Mouse (Mus musculus) neural tube, embryonic 14.5 days (tissue): ENCODE measurements around the gene Nthl1. TPM values are rescaled to one million over a fixed set of nuclear protein-coding genes. Genes with fewer than 3 reads are reported as not detected.

Source experiments
- ATAC-seq: fragments of 200-750 bp; cut with Nextera tagmentation; 2 replicates; pipeline ENCODE4 v1.8.0; 2017; ENCODE audit warnings: low read depth, mild to moderate bottlenecking, moderate TSS enrichment, moderate library complexity
- H3K27ac ChIP-seq: fragments of 300-500 bp; sonication (generic); 2 replicates; pipeline ENCODE4 v1.5.1; 2014; ENCODE audit warnings: low read depth, mild to moderate bottlenecking, control low read depth, low read length, moderate library complexity, mixed read lengths
- H3K27me3 ChIP-seq: fragments of 300-500 bp; sonication (generic); 2 replicates; pipeline ENCODE4 v1.6.1; 2014; ENCODE audit warnings: low read length; ENCODE audit not compliant: control insufficient read depth, insufficient read depth
- H3K36me3 ChIP-seq: fragments of 300-500 bp; sonication (generic); 2 replicates; pipeline ENCODE4 v1.6.1; 2014; ENCODE audit warnings: low read length, mixed read lengths; ENCODE audit not compliant: control insufficient read depth, insufficient read depth
- H3K4me1 ChIP-seq: fragments of 300-500 bp; sonication (generic); 2 replicates; pipeline ENCODE4 v1.6.1; 2014; ENCODE audit warnings: low read length; ENCODE audit not compliant: control insufficient read depth, insufficient read depth
- H3K4me2 ChIP-seq: fragments of 300-500 bp; sonication (generic); 2 replicates; pipeline ENCODE4 v1.6.1; 2014; ENCODE audit warnings: mild to moderate bottlenecking, low read depth, low read length, control low read depth
- H3K4me3 ChIP-seq: fragments of 300-500 bp; sonication (generic); 2 replicates; pipeline ENCODE4 v1.5.1; 2014; ENCODE audit warnings: low read depth, low read length, control low read depth, mixed read lengths
- H3K9ac ChIP-seq: fragments of 300-500 bp; sonication (generic); replicated peaks from 2 replicates; pipeline ENCODE4 v1.6.1; 2014; ENCODE audit warnings: low read depth, mild to moderate bottlenecking, control low read depth, low read length, mixed read lengths
- H3K9me3 ChIP-seq: fragments of 300-500 bp; sonication (generic); 2 replicates; pipeline ENCODE4 v1.6.1; 2016; ENCODE audit warnings: low read length; ENCODE audit not compliant: control insufficient read depth
- WGBS: fragments of 180-500 bp; shearing (Covaris S2); extraction: QIAGEN DNeasy Blood & Tissue Kit; methylation state at CpG from one replicate; pipeline ENCODE4 v1.1.7; 2014; 5-methylcytosine and 5-hydroxymethylcytosine counted together
- polyA plus RNA-seq: library from polyadenylated mRNA; unstranded; fragments of >200 nt; fragmentation: Nextera tagmentation; extraction: Ambion mirVana; gene quantifications from 2 replicates; pipeline ENCODE4 v1.2.1, GENCODE M21; 2014

Gene Nthl1
- polyA plus RNA-seq = 6.8 and 7.3 TPM in 2 replicates

GRCm38 (mm10) chr17:24632167-24632812 lies at the start of gene Nthl1, which contains the start of gene Tsc2:
TSS of gene Nthl1 (plus strand) at chr17:24632680.
TSS of gene Tsc2 (minus strand) at chr17:24632630.
- 2% methylated on average over 51 of the region's 51 CpGs for WGBS
- peak within 1 kb of the TSS; percentile 65 for H3K4me3 ChIP-seq

DNA sequence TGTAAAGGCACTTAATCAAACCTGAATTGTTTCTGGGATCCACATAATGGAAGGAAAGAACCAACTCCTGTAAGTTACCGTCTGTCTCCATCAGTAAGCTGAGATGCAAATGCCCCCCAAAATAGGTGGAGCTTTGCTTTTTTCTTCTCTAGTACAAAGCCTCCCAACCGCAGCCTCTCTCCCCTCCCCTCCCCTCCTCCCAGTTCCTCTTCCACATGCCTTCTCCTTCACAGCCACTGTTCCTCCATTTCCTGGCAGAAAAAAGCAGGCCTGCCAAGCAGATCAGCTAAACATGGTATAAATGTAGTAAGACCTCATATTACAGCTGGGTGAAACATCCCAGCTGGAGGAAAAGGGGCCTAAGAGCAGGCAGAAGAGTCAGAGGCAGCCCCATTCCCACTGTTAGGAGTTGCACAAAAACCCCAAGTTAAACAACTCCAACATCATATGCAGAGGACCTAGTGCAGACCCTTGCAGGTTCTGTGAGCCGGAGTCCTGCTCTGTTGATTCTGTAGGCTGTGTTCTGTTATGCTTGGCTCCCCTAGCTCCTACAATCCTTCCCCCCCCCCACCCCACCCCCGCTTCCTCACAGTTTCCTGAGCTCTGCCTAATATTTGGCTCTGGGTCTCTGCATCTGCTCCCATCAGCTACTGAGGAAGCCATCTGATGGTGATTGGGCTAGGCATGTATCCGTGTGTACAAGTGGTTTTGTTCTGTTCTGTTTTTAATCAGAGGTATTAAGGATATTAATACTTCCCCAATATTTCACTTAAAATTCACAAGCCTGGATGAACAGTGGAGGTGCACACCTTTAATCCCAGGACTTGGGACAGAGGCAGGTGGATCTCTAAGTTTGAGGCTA lies 48.6 kb upstream of the Nthl1 start:
- H3K4me3 ChIP-seq = no peak overlapping the region
- peaks cover 69% of the 10 kb centered on the region for H3K36me3 ChIP-seq
- WGBS = 72% methylated on average over 5 of the region's 5 CpGs
- no peaks in the 10 kb centered on the region for H3K27me3 ChIP-seq
- no peaks in the 10 kb centered on the region for H3K4me1 ChIP-seq
- no peak overlapping the region for H3K4me2 ChIP-seq
- no peak overlapping the region for H3K27ac ChIP-seq
- no peak for ATAC-seq
- no peak overlapping the region for H3K9ac ChIP-seq
- no peaks in the 10 kb centered on the region for H3K9me3 ChIP-seq

More at GRCm38 (mm10) chr17:24632167-24632812, at the start of gene Nthl1, which contains the start of gene Tsc2:
- Histone ChIP-seq H3K27me3 (no peaks in the 10 kb centered on the region), H3K9me3 (no peaks in the 10 kb centered on the region), H3K36me3 (peaks cover 32% of the 10 kb centered on the region), H3K4me1 (peaks cover 5% of the 10 kb centered on the region), H3K4me2 (peak within 1 kb of the TSS; percentile 85), H3K9ac (peak within 1 kb of the TSS; percentile 58), H3K27ac (peak within 1 kb of the TSS; percentile 73)
- peak; percentile 91 for ATAC-seq

- ATAC-seq = no peak
- peaks cover 67% of the 10 kb centered on the region for H3K36me3 ChIP-seq
- H3K4me1 ChIP-seq = no peaks in the 10 kb centered on the region
- H3K9ac ChIP-seq = no peak overlapping the region
- H3K27me3 ChIP-seq = no peaks in the 10 kb centered on the region
- H3K4me3 ChIP-seq = no peak overlapping the region
- WGBS = 82% methylated on average over 3 of the region's 3 CpGs
- H3K27ac ChIP-seq = no peak overlapping the region
- no peak overlapping the region for H3K4me2 ChIP-seq
- no peaks in the 10 kb centered on the region for H3K9me3 ChIP-seq
These were observed 48.0 kb upstream of the Nthl1 start for GRCm38 (mm10) chr17:24584520-24584919.

GRCm38 (mm10) chr17:24586532-24586931 lies 45.9 kb upstream of the Nthl1 start:
- Histone ChIP-seq H3K9ac (no peak overlapping the region), H3K27ac (no peak overlapping the region), H3K9me3 (no peaks in the 10 kb centered on the region), H3K36me3 (peaks cover 65% of the 10 kb centered on the region), H3K27me3 (no peaks in the 10 kb centered on the region), H3K4me2 (no peak overlapping the region), H3K4me1 (no peaks in the 10 kb centered on the region), H3K4me3 (no peak overlapping the region)
- ATAC-seq = no peak
- 98% methylated on average over 4 of the region's 4 CpGs for WGBS

DNA sequence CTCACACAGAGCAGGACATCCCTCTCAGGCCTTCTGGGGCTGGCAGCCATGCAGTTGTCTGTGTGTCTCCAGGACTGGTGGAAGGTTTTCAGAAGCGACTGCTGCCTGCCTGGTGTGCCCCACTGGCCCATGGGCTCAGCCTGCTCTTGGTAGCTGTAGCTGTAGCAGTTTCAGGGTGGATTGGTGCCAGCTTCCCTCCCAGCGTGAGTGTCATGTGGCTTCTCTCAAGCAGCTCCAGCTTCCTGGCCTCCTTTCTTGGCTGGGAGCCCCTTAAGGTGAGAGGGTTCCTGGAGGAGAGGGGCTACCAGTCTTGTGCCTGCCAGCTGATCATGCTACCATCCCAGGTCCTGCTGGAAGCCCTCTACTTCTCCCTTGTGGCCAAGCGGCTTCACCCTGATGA lies 41.5 kb upstream of the Nthl1 start:
- peaks cover 83% of the 10 kb centered on the region for H3K36me3 ChIP-seq
- H3K4me3 ChIP-seq = no peak overlapping the region
- H3K4me1 ChIP-seq = no peaks in the 10 kb centered on the region
- WGBS = 88% methylated on average over 3 of the region's 3 CpGs
- H3K27ac ChIP-seq = no peak overlapping the region
- no peak for ATAC-seq
- no peaks in the 10 kb centered on the region for H3K9me3 ChIP-seq
- no peaks in the 10 kb centered on the region for H3K27me3 ChIP-seq
- no peak overlapping the region for H3K4me2 ChIP-seq
- H3K9ac ChIP-seq = no peak overlapping the region

- no peak for ATAC-seq
- H3K27me3 ChIP-seq = no peaks in the 10 kb centered on the region
These were observed 40.8 kb upstream of the Nthl1 start for GRCm38 (mm10) chr17:24591695-24592094.

DNA sequence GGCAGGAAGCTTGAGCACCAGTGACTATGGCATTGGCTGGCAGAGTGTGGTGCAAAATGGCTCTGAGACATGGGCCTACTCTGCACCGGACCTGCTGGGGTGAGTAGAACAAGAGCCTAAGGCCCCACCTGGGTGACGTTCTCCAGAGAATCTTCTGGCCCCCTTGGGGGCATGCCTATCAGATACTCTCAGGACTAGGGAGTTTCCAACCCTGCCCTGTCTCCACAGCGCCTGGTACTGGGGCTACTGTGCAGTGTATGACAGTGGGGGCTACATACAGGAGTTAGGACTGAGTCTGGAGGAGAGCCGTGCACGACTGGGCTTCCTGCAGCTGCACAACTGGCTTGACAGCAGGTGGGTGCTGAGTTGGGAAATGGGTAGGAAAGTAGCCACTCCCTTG lies 39.2 kb upstream of the Nthl1 start:
- Histone ChIP-seq H3K27me3 (no peaks in the 10 kb centered on the region), H3K9me3 (no peaks in the 10 kb centered on the region), H3K4me1 (no peaks in the 10 kb centered on the region), H3K4me3 (no peak overlapping the region), H3K4me2 (no peak overlapping the region), H3K9ac (no peak overlapping the region), H3K27ac (0 out of 2 replicates have a peak overlapping the region, but pooled peaks have one; percentile 5), H3K36me3 (peaks cover 85% of the 10 kb centered on the region)
- no peak for ATAC-seq
- 86% methylated on average over 5 of the region's 5 CpGs for WGBS

More at GRCm38 (mm10) chr17:24591695-24592094, 40.8 kb upstream of the Nthl1 start:
- Histone ChIP-seq H3K27ac (no peak overlapping the region), H3K9me3 (no peaks in the 10 kb centered on the region), H3K36me3 (peaks cover 83% of the 10 kb centered on the region), H3K4me3 (no peak overlapping the region), H3K4me2 (no peak overlapping the region), H3K9ac (no peak overlapping the region), H3K4me1 (no peaks in the 10 kb centered on the region)
- WGBS = 94% methylated on average over 5 of the region's 5 CpGs

DNA sequence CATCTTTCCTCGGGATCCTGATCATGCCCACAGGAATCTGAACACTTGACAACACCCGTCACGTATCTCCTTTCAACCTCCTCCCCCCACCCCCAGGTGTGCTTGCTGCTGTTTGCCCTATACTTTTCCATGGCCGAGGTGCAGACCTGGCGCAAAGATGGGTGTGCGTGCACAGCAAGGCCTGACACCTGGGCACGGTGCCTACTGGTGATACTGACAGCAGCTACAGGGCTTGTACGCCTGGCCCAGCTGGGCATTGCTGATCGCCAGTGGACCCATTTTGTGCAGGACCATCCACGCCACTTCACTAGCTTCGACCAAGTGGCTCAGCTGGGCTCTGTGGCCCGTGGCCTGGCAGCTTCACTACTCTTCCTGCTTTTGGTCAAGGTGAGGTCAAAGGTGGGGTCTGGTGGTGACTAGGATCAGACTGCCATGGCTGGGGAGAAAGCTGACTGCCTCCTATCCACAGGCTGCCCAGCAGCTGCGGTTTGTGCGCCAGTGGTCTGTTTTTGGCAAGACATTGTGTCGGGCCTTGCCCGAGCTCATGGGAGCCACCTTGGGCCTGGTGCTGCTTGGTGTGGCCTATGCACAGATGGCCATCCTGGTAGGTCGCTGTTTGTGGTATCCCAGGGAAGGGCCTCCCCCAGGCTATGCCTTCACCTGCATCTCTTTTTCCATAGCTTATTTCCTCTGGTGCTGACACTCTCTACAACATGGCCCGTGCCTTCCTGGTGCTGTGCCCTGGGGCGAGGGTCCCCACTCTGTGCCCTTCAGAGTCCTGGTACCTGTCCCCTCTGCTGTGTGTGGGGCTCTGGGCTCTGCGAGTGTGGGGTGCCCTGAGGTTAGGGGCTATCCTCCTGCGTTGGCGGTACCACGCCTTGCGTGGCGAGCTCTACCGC lies 38.2 kb upstream of the Nthl1 start:
- Histone ChIP-seq H3K9ac (no peak overlapping the region), H3K4me2 (no peak overlapping the region), H3K9me3 (no peaks in the 10 kb centered on the region), H3K4me3 (no peak overlapping the region), H3K27me3 (no peaks in the 10 kb centered on the region), H3K36me3 (peaks cover 91% of the 10 kb centered on the region), H3K4me1 (no peaks in the 10 kb centered on the region), H3K27ac (no peak overlapping the region)
- no peak for ATAC-seq
- WGBS = 95% methylated on average over 26 of the region's 26 CpGs
